Mouse (Mus musculus): Measurements from ENCODE around the gene Styx. TPM values are rescaled to one million over a fixed set of nuclear protein-coding genes. Genes with fewer than 3 reads are reported as not detected.

Gene Styx
- polyA plus RNA-seq, 1 experiment from 2014 or later, result 50.6 TPM

DNA sequence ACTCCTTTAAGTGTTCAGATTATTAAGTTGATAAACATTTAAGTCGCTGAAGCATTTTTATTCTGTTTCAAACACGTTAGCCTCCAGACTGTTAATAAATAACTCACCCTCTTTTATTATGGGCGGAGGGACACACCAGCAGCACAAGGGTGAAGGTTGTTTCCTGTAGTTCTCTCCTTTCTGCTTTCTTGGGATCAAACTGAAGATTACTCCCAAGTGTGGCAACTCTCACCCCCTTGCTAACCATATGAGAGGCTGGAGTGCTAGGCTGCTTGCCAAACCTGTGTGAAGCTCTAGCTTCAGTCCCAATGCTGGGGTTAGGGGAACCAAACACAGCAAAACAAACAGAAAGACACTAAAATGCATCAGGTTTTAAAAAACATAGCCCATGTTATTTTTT is 27.9 kb downstream of the Styx start:
- H3K27ac ChIP-seq (replicated peaks), result no peak overlapping the region
- no peak overlapping the region for H3K4me2 ChIP-seq (replicated peaks; ENCODE audit: low read depth)
- H3K4me3 ChIP-seq (ENCODE audit: low read depth, low read length), result no peak overlapping the region
- ATAC-seq (ENCODE audit: low FRiP score, low TSS enrichment), result no peak
- no peaks in the 10 kb centered on the region for H3K27me3 ChIP-seq (ENCODE audit: control insufficient read depth, insufficient read depth, low read length)
- 54% methylated on average over 3 of the region's 3 CpGs for WGBS
- no peaks in the 10 kb centered on the region for H3K4me1 ChIP-seq (replicated peaks; ENCODE audit: control insufficient read depth, insufficient read depth)
- no peaks in the 10 kb centered on the region for H3K9me3 ChIP-seq (ENCODE audit: control insufficient read depth, low read length)
- TF ChIP-seq CTCF (IDR thresholded peaks at IDR 0.05; ENCODE audit: low read depth) (no peak), EP300 (optimal IDR thresholded peaks at IDR 0.05) (no peak)
- H3K36me3 ChIP-seq (ENCODE audit: control insufficient read depth, insufficient read depth, low read length), result peaks cover 7% of the 10 kb centered on the region; the same call in 1 of the 2 replicates
- no peak overlapping the region for H3K9ac ChIP-seq (ENCODE audit: low read length)
- no peak for DNase-seq (ENCODE audit: low spot score)

DNA sequence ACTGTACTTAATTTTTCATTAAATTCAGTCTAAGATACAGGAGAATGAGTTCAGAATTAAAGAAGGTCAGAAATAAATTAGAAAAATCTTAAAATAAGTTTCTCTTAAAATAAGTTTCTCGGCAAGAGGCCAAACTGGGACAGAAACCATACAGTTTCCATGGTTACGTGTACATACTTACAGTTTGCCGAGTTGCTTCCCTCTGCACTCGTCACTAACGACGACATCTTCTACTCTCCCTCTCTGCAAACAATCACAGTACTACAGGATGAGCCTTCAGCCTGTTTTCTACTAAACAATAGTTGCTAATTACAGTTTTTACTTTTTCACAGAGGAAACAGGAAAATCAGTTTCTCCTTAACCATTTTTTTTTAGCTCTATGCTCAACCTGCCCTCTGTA is 29.9 kb downstream of the Styx start:
- H3K4me3 ChIP-seq (ENCODE audit: low read depth, low read length), result no peak overlapping the region
- no peaks in the 10 kb centered on the region for H3K9me3 ChIP-seq (ENCODE audit: control insufficient read depth, low read length)
- H3K36me3 ChIP-seq (ENCODE audit: control insufficient read depth, insufficient read depth, low read length), result peaks cover 7% of the 10 kb centered on the region; the same call in 1 of the 2 replicates
- TF ChIP-seq CTCF (IDR thresholded peaks at IDR 0.05; ENCODE audit: low read depth) (no peak), EP300 (optimal IDR thresholded peaks at IDR 0.05) (no peak)
- no peak overlapping the region for H3K9ac ChIP-seq (ENCODE audit: low read length)
- no peaks in the 10 kb centered on the region for H3K27me3 ChIP-seq (ENCODE audit: control insufficient read depth, insufficient read depth, low read length)
- ATAC-seq (ENCODE audit: low FRiP score, low TSS enrichment) (no peak), DNase-seq (ENCODE audit: low spot score) (no peak)
- WGBS, result 71% methylated on average over 6 of the region's 6 CpGs
- no peaks in the 10 kb centered on the region for H3K4me1 ChIP-seq (replicated peaks; ENCODE audit: control insufficient read depth, insufficient read depth)
- no peak overlapping the region for H3K4me2 ChIP-seq (replicated peaks; ENCODE audit: low read depth)
- no peak overlapping the region for H3K27ac ChIP-seq (replicated peaks)

DNA sequence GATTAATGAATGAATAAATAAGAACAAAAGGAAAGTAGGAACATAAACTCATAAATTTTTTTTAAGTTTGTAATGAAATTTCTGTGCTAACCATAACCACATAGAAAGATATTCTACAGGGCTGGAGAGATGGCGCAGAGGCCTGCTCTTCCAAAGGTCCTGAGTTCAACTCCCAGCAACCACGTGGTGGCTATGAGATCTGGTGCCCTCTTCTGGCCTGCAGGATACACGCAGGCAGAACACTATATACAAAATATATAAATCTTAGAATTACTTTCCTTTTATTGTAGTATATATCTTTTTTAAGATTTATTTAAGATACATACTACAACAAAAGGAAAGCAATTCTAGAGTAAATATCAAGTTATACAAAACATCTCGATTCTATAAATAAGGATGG is 32.0 kb downstream of the Styx start:
- 86% methylated on average over 4 of the region's 4 CpGs for WGBS
- H3K9me3 ChIP-seq (ENCODE audit: control insufficient read depth, low read length), result no peaks in the 10 kb centered on the region
- no peak overlapping the region for H3K4me2 ChIP-seq (replicated peaks; ENCODE audit: low read depth)
- no peaks in the 10 kb centered on the region for H3K27me3 ChIP-seq (ENCODE audit: control insufficient read depth, insufficient read depth, low read length)
- no peak for DNase-seq (ENCODE audit: low spot score)
- TF ChIP-seq CTCF (IDR thresholded peaks at IDR 0.05; ENCODE audit: low read depth) (peak; percentile 57), EP300 (optimal IDR thresholded peaks at IDR 0.05) (no peak)
- H3K27ac ChIP-seq (replicated peaks), result no peak overlapping the region
- H3K9ac ChIP-seq (ENCODE audit: low read length), result no peak overlapping the region
- no peak overlapping the region for H3K4me3 ChIP-seq (ENCODE audit: low read depth, low read length)
- ATAC-seq (ENCODE audit: low FRiP score, low TSS enrichment), result no peak
- H3K4me1 ChIP-seq (replicated peaks; ENCODE audit: control insufficient read depth, insufficient read depth), result no peaks in the 10 kb centered on the region
- peaks cover 7% of the 10 kb centered on the region; the same call in 1 of the 2 replicates for H3K36me3 ChIP-seq (ENCODE audit: control insufficient read depth, insufficient read depth, low read length)

DNA sequence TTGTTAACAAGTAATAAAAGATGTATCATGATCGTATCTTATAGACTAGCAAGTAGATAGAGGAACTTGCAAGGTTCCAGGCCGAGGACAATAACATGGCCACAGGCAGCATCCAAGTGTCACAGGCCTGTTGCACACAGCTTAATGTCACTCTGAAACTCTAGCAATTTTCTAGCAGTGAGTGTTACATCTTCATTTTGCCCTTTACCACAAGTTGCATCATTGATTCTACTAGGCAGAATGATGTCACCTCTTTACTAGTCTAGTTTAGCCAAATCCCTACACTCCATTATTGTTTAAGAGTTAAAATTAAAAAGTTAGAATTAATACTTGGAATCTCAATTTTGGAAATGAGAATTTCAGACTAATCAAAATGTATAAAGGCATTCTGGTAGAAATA is 34.7 kb downstream of the Styx start:
- DNase-seq (ENCODE audit: low spot score) (no peak), ATAC-seq (ENCODE audit: low FRiP score, low TSS enrichment) (no peak)
- Histone ChIP-seq H3K36me3 (ENCODE audit: control insufficient read depth, insufficient read depth, low read length) (no peaks in the 10 kb centered on the region), H3K4me3 (ENCODE audit: low read depth, low read length) (no peak overlapping the region), H3K9me3 (ENCODE audit: control insufficient read depth, low read length) (no peaks in the 10 kb centered on the region), H3K27me3 (ENCODE audit: control insufficient read depth, insufficient read depth, low read length) (no peaks in the 10 kb centered on the region), H3K9ac (ENCODE audit: low read length) (no peak overlapping the region), H3K4me2 (replicated peaks; ENCODE audit: low read depth) (no peak overlapping the region), H3K27ac (replicated peaks) (no peak overlapping the region), H3K4me1 (replicated peaks; ENCODE audit: control insufficient read depth, insufficient read depth) (no peaks in the 10 kb centered on the region)
- TF ChIP-seq CTCF (IDR thresholded peaks at IDR 0.05; ENCODE audit: low read depth) (no peak), EP300 (optimal IDR thresholded peaks at IDR 0.05) (no peak)
- 92% methylated on average over 2 of the region's 2 CpGs for WGBS

DNA sequence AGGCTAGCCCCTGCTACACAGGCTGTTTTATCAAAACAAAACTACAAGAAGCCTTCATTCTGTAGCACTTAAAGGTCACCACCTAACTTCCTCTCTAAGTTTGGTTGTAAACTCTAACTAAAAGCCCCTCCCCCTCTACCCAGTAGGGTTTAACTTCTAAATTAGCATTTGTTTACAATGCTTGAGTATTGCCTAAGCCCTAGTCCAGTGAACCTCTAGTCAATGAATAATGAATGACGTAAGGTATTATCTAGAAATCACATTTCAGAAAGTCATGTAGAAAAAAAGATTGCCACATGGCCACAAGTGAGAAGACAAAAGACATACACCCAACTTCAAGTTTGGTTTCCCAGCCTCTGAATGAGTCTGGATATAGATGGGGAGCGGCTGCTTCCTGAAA is 36.6 kb downstream of the Styx start:
- H3K4me2 ChIP-seq (replicated peaks; ENCODE audit: low read depth), result peak overlapping the region; percentile 86
- H3K4me1 ChIP-seq (replicated peaks; ENCODE audit: control insufficient read depth, insufficient read depth), result no peaks in the 10 kb centered on the region
- 16% methylated on average over 2 of the region's 2 CpGs for WGBS
- DNase-seq (ENCODE audit: low spot score), result no peak
- H3K9ac ChIP-seq (ENCODE audit: low read length), result no peak overlapping the region
- TF ChIP-seq EP300 (optimal IDR thresholded peaks at IDR 0.05) (no peak), CTCF (IDR thresholded peaks at IDR 0.05; ENCODE audit: low read depth) (no peak)
- ATAC-seq (ENCODE audit: low FRiP score, low TSS enrichment), result peak; percentile 47; the same call in 1 of the 2 replicates
- no peaks in the 10 kb centered on the region for H3K27me3 ChIP-seq (ENCODE audit: control insufficient read depth, insufficient read depth, low read length)
- H3K27ac ChIP-seq (replicated peaks), result peak overlapping the region; percentile 92
- peak overlapping the region; percentile 82 for H3K4me3 ChIP-seq (ENCODE audit: low read depth, low read length)
- no peaks in the 10 kb centered on the region for H3K36me3 ChIP-seq (ENCODE audit: control insufficient read depth, insufficient read depth, low read length)
- no peaks in the 10 kb centered on the region for H3K9me3 ChIP-seq (ENCODE audit: control insufficient read depth, low read length)

DNA sequence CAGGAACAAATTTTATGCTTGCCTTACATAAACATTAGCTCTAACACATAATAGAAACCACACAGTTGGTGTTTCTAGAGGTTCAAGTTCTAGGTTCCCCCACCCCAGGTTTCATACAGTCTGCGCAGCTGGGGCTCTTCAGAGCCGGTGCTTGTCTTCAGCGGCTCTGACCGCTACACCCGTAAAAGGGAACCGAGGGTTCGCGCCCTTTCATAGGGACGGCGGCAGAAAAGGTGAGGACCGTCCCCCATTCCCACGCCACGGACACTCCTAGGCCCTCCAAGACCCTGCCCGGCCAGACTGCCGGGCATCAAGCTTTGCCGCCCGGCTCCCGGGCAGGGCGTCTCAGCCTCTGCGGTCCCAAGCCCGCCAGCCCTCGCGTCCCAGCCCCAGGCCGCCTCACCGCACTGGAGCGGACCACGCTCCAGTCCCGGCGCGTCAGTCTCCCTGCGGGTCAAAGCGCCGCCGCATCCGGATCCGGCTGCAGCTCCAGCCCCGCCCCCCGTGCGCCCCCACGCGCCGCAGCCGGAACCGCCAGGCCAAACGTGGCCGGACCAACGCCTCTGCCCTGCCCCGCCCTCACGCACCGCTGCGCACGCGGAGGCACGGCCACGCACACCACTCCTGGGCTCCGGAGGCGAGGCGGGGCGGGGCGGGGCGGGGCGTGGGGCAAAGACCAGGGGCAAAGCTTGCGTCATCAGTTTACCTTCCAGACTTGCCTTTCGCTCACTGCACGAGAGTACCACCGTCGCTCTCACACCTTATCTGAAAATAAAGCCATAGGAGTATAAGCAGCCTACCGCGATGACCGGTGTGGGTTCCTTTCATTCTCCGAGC is 37.7 kb downstream of the Styx start:
- WGBS, result under 1% methylated on average over 64 of the region's 71 CpGs
- Histone ChIP-seq H3K4me2 (replicated peaks; ENCODE audit: low read depth) (peak overlapping the region; percentile 86), H3K9ac (ENCODE audit: low read length) (peak overlapping the region; percentile 90), H3K4me1 (replicated peaks; ENCODE audit: control insufficient read depth, insufficient read depth) (no peaks in the 10 kb centered on the region), H3K27ac (replicated peaks) (peak overlapping the region; percentile 92), H3K9me3 (ENCODE audit: control insufficient read depth, low read length) (no peaks in the 10 kb centered on the region), H3K27me3 (ENCODE audit: control insufficient read depth, insufficient read depth, low read length) (no peaks in the 10 kb centered on the region), H3K36me3 (ENCODE audit: control insufficient read depth, insufficient read depth, low read length) (no peaks in the 10 kb centered on the region), H3K4me3 (ENCODE audit: low read depth, low read length) (peak overlapping the region; percentile 82)
- TF ChIP-seq CTCF (IDR thresholded peaks at IDR 0.05; ENCODE audit: low read depth) (peak; percentile 46), EP300 (optimal IDR thresholded peaks at IDR 0.05) (no peak)
- ATAC-seq (ENCODE audit: low FRiP score, low TSS enrichment), result peak; percentile 99
- peak; percentile 97 for DNase-seq (ENCODE audit: low spot score)
